Mouse (Mus musculus): ENCODE data around the gene Mrgpre.

The Mrgpre gene

GRCm38 (mm10) chr7:143777375-143777774 is 6.9 kb downstream of the Mrgpre start:
- DNase-seq (ENCODE audit: low read depth, low spot score) = no peak

- no peak for DNase-seq (ENCODE audit: low read depth, low spot score)
Measured at GRCm38 (mm10) chr7:143776137-143776536, 8.2 kb downstream of the Mrgpre start.

GRCm38 (mm10) chr7:143769461-143769860 is 14.8 kb downstream of the Mrgpre start:
- DNase-seq (ENCODE audit: low read depth, low spot score) = no peak

- no peak for DNase-seq (ENCODE audit: low read depth, low spot score)
Measured at GRCm38 (mm10) chr7:143768267-143768666, 16.0 kb downstream of the Mrgpre start.

- DNase-seq (ENCODE audit: low read depth, low spot score) = no peak
Measured at GRCm38 (mm10) chr7:143766893-143767292, 17.4 kb downstream of the Mrgpre start, which contains the start of gene Mrgprg. Gene Mrgprg (minus strand): TSS chr7:143766993.

- no peak for DNase-seq (ENCODE audit: low read depth, low spot score)
Measured at GRCm38 (mm10) chr7:143764876-143765530, 19.3 kb downstream of the Mrgpre start.

GRCm38 (mm10) chr7:143763794-143764193 is 20.5 kb downstream of the Mrgpre start:
- no peak for DNase-seq (ENCODE audit: low read depth, low spot score)

- DNase-seq (ENCODE audit: low read depth, low spot score) = no peak
Measured at GRCm38 (mm10) chr7:143758956-143759355, 25.3 kb downstream of the Mrgpre start.

GRCm38 (mm10) chr7:143757696-143758095 is 26.6 kb downstream of the Mrgpre start:
- DNase-seq (ENCODE audit: low read depth, low spot score) = no peak

GRCm38 (mm10) chr7:143757027-143757390 is 27.3 kb downstream of the Mrgpre start:
- DNase-seq (ENCODE audit: low read depth, low spot score) = peak; percentile 49

GRCm38 (mm10) chr7:143756125-143757026 is 27.9 kb downstream of the Mrgpre start, which contains the start of gene Osbpl5:
Gene Osbpl5 (minus strand): TSS chr7:143756985.
- no peak for DNase-seq (ENCODE audit: low read depth, low spot score)

- DNase-seq (ENCODE audit: low read depth, low spot score) = no peak
Measured at GRCm38 (mm10) chr7:143755357-143756124, 28.8 kb downstream of the Mrgpre start.

GRCm38 (mm10) chr7:143753990-143754715 is 30.1 kb downstream of the Mrgpre start:
- peak; percentile 34 for DNase-seq (ENCODE audit: low read depth, low spot score)

- no peak for DNase-seq (ENCODE audit: low read depth, low spot score)
Measured at GRCm38 (mm10) chr7:143752606-143753005, 31.7 kb downstream of the Mrgpre start.

- DNase-seq (ENCODE audit: low read depth, low spot score) = no peak
Measured at GRCm38 (mm10) chr7:143752056-143752455, 32.2 kb downstream of the Mrgpre start.

- DNase-seq (ENCODE audit: low read depth, low spot score) = no peak
Measured at GRCm38 (mm10) chr7:143751380-143751779, 32.9 kb downstream of the Mrgpre start.

- no peak for DNase-seq (ENCODE audit: low read depth, low spot score)
Measured at GRCm38 (mm10) chr7:143749045-143749444, 35.3 kb downstream of the Mrgpre start.

GRCm38 (mm10) chr7:143748041-143748868 is 36.0 kb downstream of the Mrgpre start:
- DNase-seq (ENCODE audit: low read depth, low spot score) = peak; percentile 90

- DNase-seq (ENCODE audit: low read depth, low spot score) = no peak
Measured at GRCm38 (mm10) chr7:143740653-143741052, 43.6 kb downstream of the Mrgpre start.
